In the genomic region with DNA sequence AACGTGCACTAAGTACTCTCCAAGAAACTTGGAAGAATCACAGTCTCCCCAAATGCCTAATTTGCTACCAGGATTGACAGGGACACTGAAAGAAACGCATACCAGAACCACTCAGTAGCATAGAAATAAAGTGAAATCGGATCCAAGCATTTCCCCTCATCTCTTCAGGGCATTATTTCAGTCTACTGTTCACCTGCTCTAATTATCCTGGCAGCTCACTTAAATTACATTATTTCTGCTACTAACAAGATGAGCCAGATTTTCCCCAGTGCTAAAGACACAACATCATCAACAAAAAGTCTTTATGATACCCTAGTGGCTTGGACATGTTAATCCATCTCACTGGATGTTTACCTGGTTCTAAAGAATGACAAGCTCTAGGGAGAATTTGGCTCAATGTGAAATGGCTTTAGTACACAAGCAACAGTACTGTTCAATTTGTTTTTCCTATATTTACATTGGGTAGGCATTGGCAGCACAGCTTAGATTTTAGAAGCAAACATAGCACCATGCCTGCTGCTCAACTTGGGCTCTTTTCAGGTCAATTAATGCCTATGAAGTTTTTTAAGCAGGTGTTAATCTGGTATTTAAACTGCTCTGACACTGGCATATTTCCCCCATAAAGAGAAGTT, we compare ENCODE assay signal across 22 mouse cellular contexts.
DNase-seq lines count a peak whose midpoint lies in the region; ATAC-seq and TF ChIP-seq lines count a peak whose summit lies in the region.
"Had no signal": no experiment of that assay in that cellular context is flagged by ENCODE, and none has a peak within 500 bp of the region (broad histone marks: within the 10 kb centered on the region; RNA-seq: fewer than 3 reads in every experiment).

No protein-coding gene starts in this region.

- peak; percentile 79 for ATAC-seq in forebrain, embryonic 14.5 days
- ATAC-seq in forebrain, postnatal 0 days = no peak
- ATAC-seq in midbrain, embryonic 14.5 days (ENCODE audit: low FRiP score, low TSS enrichment) = no peak
- no peak for ATAC-seq in midbrain, embryonic 16.5 days
- ATAC-seq in heart, embryonic 12.5 days (ENCODE audit: insufficient number of reproducible peaks, low FRiP score) = no peak
- ATAC-seq: intestine, embryonic 16.5 days had no signal

- no peaks in the 10 kb centered on the region for H3K9me3 ChIP-seq in forebrain, embryonic 14.5 days (replicated peaks; ENCODE audit: control insufficient read depth, low read length)
- no peaks in the 10 kb centered on the region for H3K9me3 ChIP-seq in forebrain, postnatal 0 days (ENCODE audit: low read length)
- no peaks in the 10 kb centered on the region for H3K9me3 ChIP-seq in midbrain, embryonic 14.5 days (ENCODE audit: control insufficient read depth, low read length)
- H3K9me3 ChIP-seq in midbrain, embryonic 16.5 days (replicated peaks; ENCODE audit: control insufficient read depth, low read length, poor library complexity, severe bottlenecking) = 0 out of 2 replicates have a peak, but pooled peaks cover 3% of the 10 kb centered on the region
- H3K9me3 ChIP-seq in heart, embryonic 12.5 days (replicated peaks) = no peaks in the 10 kb centered on the region
- H3K9me3 ChIP-seq: embryonic facial prominence, embryonic 15.5 days; heart, embryonic 10.5 days; heart, embryonic 15.5 days; hindbrain, embryonic 13.5 days had no signal

- no peaks in the 10 kb centered on the region for H3K27me3 ChIP-seq in forebrain, embryonic 14.5 days (replicated peaks; ENCODE audit: control insufficient read depth, insufficient read depth, low read length)
- H3K27me3 ChIP-seq in forebrain, postnatal 0 days (ENCODE audit: insufficient read depth, low read length) = no peaks in the 10 kb centered on the region
- H3K27me3 ChIP-seq in midbrain, embryonic 14.5 days (ENCODE audit: control insufficient read depth, insufficient read depth, low read length) = no peaks in the 10 kb centered on the region
- H3K27me3 ChIP-seq in midbrain, embryonic 16.5 days (ENCODE audit: control insufficient read depth, insufficient read depth, low read depth, low read length) = no peaks in the 10 kb centered on the region
- no peaks in the 10 kb centered on the region for H3K27me3 ChIP-seq in heart, embryonic 12.5 days (replicated peaks)
- H3K27me3 ChIP-seq: embryonic facial prominence, embryonic 15.5 days; heart, embryonic 15.5 days; hindbrain, embryonic 13.5 days had no signal

- no peaks in the 10 kb centered on the region for H3K36me3 ChIP-seq in forebrain, embryonic 14.5 days (ENCODE audit: control insufficient read depth, insufficient read depth, low read length)
- no peaks in the 10 kb centered on the region for H3K36me3 ChIP-seq in forebrain, postnatal 0 days (ENCODE audit: insufficient read depth)
- no peaks in the 10 kb centered on the region for H3K36me3 ChIP-seq in midbrain, embryonic 14.5 days (ENCODE audit: control insufficient read depth, insufficient read depth, low read length)
- H3K36me3 ChIP-seq in midbrain, embryonic 16.5 days (ENCODE audit: control insufficient read depth, insufficient read depth, low read length) = no peaks in the 10 kb centered on the region
- H3K36me3 ChIP-seq in heart, embryonic 12.5 days = no peaks in the 10 kb centered on the region
- H3K36me3 ChIP-seq: embryonic facial prominence, embryonic 15.5 days; heart, embryonic 10.5 days; heart, embryonic 15.5 days; hindbrain, embryonic 13.5 days had no signal

- H3K9ac ChIP-seq in forebrain, embryonic 14.5 days (ENCODE audit: low read length) = no peak overlapping the region
- no peak overlapping the region for H3K9ac ChIP-seq in forebrain, postnatal 0 days
- H3K9ac ChIP-seq in midbrain, embryonic 14.5 days (replicated peaks; ENCODE audit: low read length) = no peak overlapping the region
- no peak overlapping the region for H3K9ac ChIP-seq in midbrain, embryonic 16.5 days (ENCODE audit: low read depth, low read length)
- H3K9ac ChIP-seq in heart, embryonic 12.5 days = no peak overlapping the region
- H3K9ac ChIP-seq: embryonic facial prominence, embryonic 15.5 days; heart, embryonic 15.5 days; hindbrain, embryonic 13.5 days had no signal

- DNase-seq in forebrain, embryonic 14.5 days (ENCODE audit: low spot score) = peak; percentile 65
- DNase-seq in forebrain, postnatal 0 days = no peak
- DNase-seq in midbrain, embryonic 14.5 days = peak; percentile 2
- DNase-seq in brain, embryonic 14.5 days (ENCODE audit: low read depth) = peak; percentile 79
- no peak for DNase-seq in natural killer cell, adult 2 months (ENCODE audit: low spot score in 2 of 2)
- DNase-seq: adrenal gland, adult 8-10 months; adrenal gland, postnatal 36 days; cerebellum, adult 18-20 months; cerebellum, adult 9-11 months; cerebellum, postnatal 36 days; gastrocnemius, postnatal 10 days; heart, adult 18-20 months; heart, postnatal 14 days; kidney, adult 2 months had no signal

- WGBS in forebrain, embryonic 14.5 days = 23% methylated on average over 3 of the region's 3 CpGs
- 28% methylated on average over 3 of the region's 3 CpGs for WGBS in forebrain, postnatal 0 days
- 56% methylated on average over 3 of the region's 3 CpGs for WGBS in midbrain, embryonic 14.5 days
- WGBS in midbrain, embryonic 16.5 days = 55% methylated on average over 3 of the region's 3 CpGs
- 60% methylated on average over 3 of the region's 3 CpGs for WGBS in heart, embryonic 12.5 days

- H3K4me1 ChIP-seq in forebrain, embryonic 14.5 days (ENCODE audit: control insufficient read depth, insufficient read depth, low read length) = no peaks in the 10 kb centered on the region
- H3K4me1 ChIP-seq in forebrain, postnatal 0 days (ENCODE audit: insufficient read depth) = no peaks in the 10 kb centered on the region
- no peaks in the 10 kb centered on the region for H3K4me1 ChIP-seq in midbrain, embryonic 14.5 days (ENCODE audit: control insufficient read depth, insufficient read depth, low read length)
- no peaks in the 10 kb centered on the region for H3K4me1 ChIP-seq in midbrain, embryonic 16.5 days (ENCODE audit: control insufficient read depth, insufficient read depth, low read length)
- no peaks in the 10 kb centered on the region for H3K4me1 ChIP-seq in heart, embryonic 12.5 days (replicated peaks)
- H3K4me1 ChIP-seq: embryonic facial prominence, embryonic 15.5 days; heart, embryonic 10.5 days; heart, embryonic 15.5 days; hindbrain, embryonic 13.5 days had no signal

- no peak overlapping the region for H3K27ac ChIP-seq in forebrain, embryonic 14.5 days (ENCODE audit: low read depth, low read length)
- no peak overlapping the region for H3K27ac ChIP-seq in forebrain, postnatal 0 days (ENCODE audit: low read depth, low read length)
- H3K27ac ChIP-seq in midbrain, embryonic 14.5 days (replicated peaks; ENCODE audit: low read depth, low read length) = no peak overlapping the region
- H3K27ac ChIP-seq in midbrain, embryonic 16.5 days (ENCODE audit: low read length) = no peak overlapping the region
- H3K27ac ChIP-seq in heart, embryonic 12.5 days (ENCODE audit: poor library complexity, severe bottlenecking) = no peak overlapping the region
- H3K27ac ChIP-seq: embryonic facial prominence, embryonic 15.5 days; heart, embryonic 10.5 days; heart, embryonic 15.5 days; hindbrain, embryonic 13.5 days had no signal

- H3K4me3 ChIP-seq in forebrain, embryonic 14.5 days (ENCODE audit: low read depth, low read length) = no peak overlapping the region
- H3K4me3 ChIP-seq in forebrain, postnatal 0 days (ENCODE audit: low read depth, low read length) = no peak overlapping the region
- H3K4me3 ChIP-seq in midbrain, embryonic 14.5 days (replicated peaks; ENCODE audit: low read depth, low read length) = no peak overlapping the region
- H3K4me3 ChIP-seq in midbrain, embryonic 16.5 days (ENCODE audit: low read depth, low read length) = no peak overlapping the region
- H3K4me3 ChIP-seq in heart, embryonic 12.5 days = no peak overlapping the region
- H3K4me3 ChIP-seq: embryonic facial prominence, embryonic 15.5 days; erythroblast, embryonic 14.5 days; heart, embryonic 10.5 days; heart, embryonic 15.5 days; hindbrain, embryonic 13.5 days had no signal

- no peak overlapping the region for H3K4me2 ChIP-seq in forebrain, embryonic 14.5 days (ENCODE audit: low read length)
- H3K4me2 ChIP-seq in forebrain, postnatal 0 days (ENCODE audit: low read depth) = no peak overlapping the region
- no peak overlapping the region for H3K4me2 ChIP-seq in midbrain, embryonic 14.5 days (ENCODE audit: low read length)
- H3K4me2 ChIP-seq in midbrain, embryonic 16.5 days (ENCODE audit: low read length) = no peak overlapping the region
- H3K4me2 ChIP-seq in heart, embryonic 12.5 days = no peak overlapping the region
- H3K4me2 ChIP-seq: embryonic facial prominence, embryonic 15.5 days; heart, embryonic 15.5 days; hindbrain, embryonic 13.5 days had no signal

- no peak for TF ChIP-seq POLR2A in brain, embryonic 14.5 days (IDR thresholded peaks at IDR 0.05; ENCODE audit: borderline replicate concordance, extremely low read depth, insufficient read depth, insufficient read length, poor library complexity, severe bottlenecking)

- no peak for TF ChIP-seq CTCF in forebrain, postnatal 0 days (IDR thresholded peaks at IDR 0.05; ENCODE audit: low read depth)
- no peak for TF ChIP-seq CTCF in brain, embryonic 14.5 days (IDR thresholded peaks at IDR 0.05; ENCODE audit: borderline replicate concordance, extremely low read depth, insufficient read depth, insufficient read length)

Comparison
In these comparisons a context has a peak if more than half of its experiments do, and no peak if none do; other contexts are left out.
1. DNase-seq: peak in forebrain, embryonic 14.5 days (single experiment), midbrain, embryonic 14.5 days (single experiment) and brain, embryonic 14.5 days (single experiment); none in forebrain, postnatal 0 days (single experiment) and natural killer cell, adult 2 months (0 of 2).